Mouse (Mus musculus) erythroblast, adult 5-6 weeks (primary cell): Measurements from ENCODE around the gene Nr5a1. TPM values are rescaled to one million over a fixed set of nuclear protein-coding genes. Genes with fewer than 3 reads are reported as not detected.

Experiments
- ATAC-seq: replicated peaks from 2 replicates; pipeline ENCODE4 v1.8.0; 2016; ENCODE audit warnings: moderate number of reproducible peaks, mild to moderate bottlenecking, moderate TSS enrichment, inconsistent platforms; ENCODE audit not compliant: poor library complexity, low FRiP score, severe bottlenecking
- total RNA-seq, 2 experiments: library from RNA; stranded (forward) in 1 of 2; stranded (reverse) in 1 of 2; fragments of 150-400 nt in 1 of 2; fragments of 200-764, 138-1000 nt in 1 of 2; gene quantifications; 2 replicates each; pipeline versions ENCODE4 v1.2.3 to v1.2.4; 2015 to 2017; ENCODE audit warnings: low replicate concordance in 2 of 2

Gene Nr5a1
- total RNA-seq, 2 experiments from 2014 or later: not detected

- ATAC-seq: no peak
These were observed 5.2 kb downstream of the Nr5a1 start for GRCm38 (mm10) chr2:38708907-38709688.

- ATAC-seq: no peak
These were observed 7.7 kb downstream of the Nr5a1 start for GRCm38 (mm10) chr2:38706661-38707060.

GRCm38 (mm10) chr2:38705036-38705435 lies 9.3 kb downstream of the Nr5a1 start:
- no peak for ATAC-seq

GRCm38 (mm10) chr2:38704336-38704735 lies 10.0 kb downstream of the Nr5a1 start:
- ATAC-seq: no peak

GRCm38 (mm10) chr2:38700177-38700576 lies 14.2 kb downstream of the Nr5a1 start:
- ATAC-seq: no peak

GRCm38 (mm10) chr2:38698623-38699022 lies 15.7 kb downstream of the Nr5a1 start:
- no peak for ATAC-seq

GRCm38 (mm10) chr2:38697128-38698120 lies 16.9 kb downstream of the Nr5a1 start:
- ATAC-seq: no peak

- no peak for ATAC-seq
These were observed 18.6 kb downstream of the Nr5a1 start for GRCm38 (mm10) chr2:38695770-38696169.

- no peak for ATAC-seq
These were observed 22.8 kb downstream of the Nr5a1 start for GRCm38 (mm10) chr2:38691542-38691941.

- no peak for ATAC-seq
These were observed 24.5 kb downstream of the Nr5a1 start for GRCm38 (mm10) chr2:38689881-38690280.

GRCm38 (mm10) chr2:38688791-38689520 lies 25.4 kb downstream of the Nr5a1 start:
- ATAC-seq: no peak

GRCm38 (mm10) chr2:38685746-38686145 lies 28.6 kb downstream of the Nr5a1 start:
- no peak for ATAC-seq

- ATAC-seq: no peak
These were observed 31.3 kb downstream of the Nr5a1 start for GRCm38 (mm10) chr2:38683083-38683482.

- ATAC-seq: no peak
These were observed 32.1 kb downstream of the Nr5a1 start for GRCm38 (mm10) chr2:38682209-38682608.

- ATAC-seq: no peak
These were observed 35.4 kb downstream of the Nr5a1 start for GRCm38 (mm10) chr2:38678947-38679346.

- no peak for ATAC-seq
These were observed 38.9 kb downstream of the Nr5a1 start for GRCm38 (mm10) chr2:38675366-38675969.

GRCm38 (mm10) chr2:38672496-38672895 lies 41.8 kb downstream of the Nr5a1 start:
- ATAC-seq: no peak

GRCm38 (mm10) chr2:38668802-38669580 lies 45.4 kb downstream of the Nr5a1 start:
- no peak for ATAC-seq

GRCm38 (mm10) chr2:38661398-38661797 lies 52.9 kb downstream of the Nr5a1 start:
- no peak for ATAC-seq
